Mouse (Mus musculus): ENCODE measurements around the gene Col27a1. TPM values are rescaled to one million over a fixed set of nuclear protein-coding genes. Genes with fewer than 3 reads are reported as not detected.

Gene Col27a1
- polyA plus RNA-seq, 1 experiment from 2014 or later = 2.2 TPM

DNA sequence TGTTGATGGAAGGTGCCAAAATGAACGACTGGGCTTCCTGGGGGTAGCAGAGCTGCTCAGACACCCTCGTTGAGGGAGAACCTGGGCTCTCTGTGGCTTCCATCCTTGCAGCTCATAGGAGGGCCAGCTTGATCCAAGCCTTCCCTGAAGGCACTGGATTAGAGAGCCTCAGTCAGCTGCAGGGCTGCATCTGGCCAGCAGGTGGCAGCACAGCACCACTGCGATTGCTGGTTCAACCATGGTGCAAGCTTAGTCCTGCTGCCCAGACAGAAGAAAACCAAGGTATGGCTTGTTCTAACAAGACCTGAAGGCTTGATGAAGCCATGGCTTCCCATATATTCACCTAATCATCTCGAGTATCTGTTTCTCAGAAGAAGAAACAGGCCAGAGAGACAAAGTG is 154.8 kb downstream of the Col27a1 start:
- no peak overlapping the region for H3K27ac ChIP-seq
- no peak overlapping the region for H3K9ac ChIP-seq
- no peaks in the 10 kb centered on the region for H3K9me3 ChIP-seq
- WGBS = 12% methylated on average over 4 of the region's 4 CpGs
- no peak overlapping the region for H3K4me3 ChIP-seq
- H3K36me3 ChIP-seq (replicated peaks) = no peaks in the 10 kb centered on the region
- no peaks in the 10 kb centered on the region for H3K4me1 ChIP-seq
- no peaks in the 10 kb centered on the region for H3K27me3 ChIP-seq (replicated peaks)
- H3K4me2 ChIP-seq = no peak overlapping the region
- peak; percentile 25 for ATAC-seq (replicated peaks)

DNA sequence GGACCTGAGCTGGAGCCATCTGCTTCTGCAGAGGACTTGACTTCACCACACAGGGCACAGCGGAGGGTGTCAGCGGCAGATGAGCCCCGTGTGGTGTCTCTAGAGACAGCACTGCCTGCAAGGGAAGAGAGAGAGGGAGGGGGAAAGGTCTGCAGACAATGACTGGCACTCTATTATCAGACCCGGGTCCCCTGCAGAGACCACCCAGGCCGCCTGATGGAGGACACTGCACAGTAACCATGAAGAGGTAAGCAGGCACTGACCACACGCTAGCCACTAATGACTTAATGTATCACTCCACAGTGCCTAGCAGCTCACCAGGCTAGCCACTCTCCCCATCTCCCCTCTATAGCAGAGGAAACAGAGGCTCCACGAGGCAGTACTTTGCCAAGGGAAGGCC is 157.1 kb downstream of the Col27a1 start:
- no peak overlapping the region for H3K4me3 ChIP-seq
- H3K9ac ChIP-seq = no peak overlapping the region

DNA sequence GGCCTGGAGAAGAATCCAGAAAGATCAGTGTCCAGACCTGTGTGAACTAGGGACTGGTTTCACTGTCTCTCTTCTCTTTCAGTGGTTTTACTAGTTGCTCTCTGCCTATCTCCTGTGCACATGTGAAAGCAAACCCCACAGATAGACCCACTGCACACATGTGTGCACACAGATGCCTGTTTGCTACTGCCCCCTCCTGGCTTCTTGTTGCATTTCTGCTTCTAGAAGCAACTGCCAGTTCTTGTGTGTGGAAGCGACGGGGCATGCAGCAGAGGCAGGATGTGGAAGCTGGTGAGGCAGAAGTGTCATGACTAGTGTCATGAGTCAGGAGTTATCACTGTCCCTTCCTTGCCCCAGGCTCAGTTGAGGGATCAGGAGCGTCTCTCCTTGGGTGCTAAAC is 158.1 kb downstream of the Col27a1 start:
- whole genome bisulfite sequencing = 69% methylated on average over 3 of the region's 3 CpGs
- Histone ChIP-seq H3K27me3 (replicated peaks) (no peaks in the 10 kb centered on the region), H3K9ac (no peak overlapping the region), H3K27ac (no peak overlapping the region), H3K4me2 (no peak overlapping the region), H3K4me1 (no peaks in the 10 kb centered on the region), H3K4me3 (no peak overlapping the region), H3K36me3 (replicated peaks) (no peaks in the 10 kb centered on the region), H3K9me3 (no peaks in the 10 kb centered on the region)
- ATAC-seq (replicated peaks) = no peak

More for the DNA sequence above, 157.1 kb downstream of the Col27a1 start:
- H3K27me3 ChIP-seq (replicated peaks) = no peaks in the 10 kb centered on the region
- H3K4me1 ChIP-seq = no peaks in the 10 kb centered on the region
- no peak overlapping the region for H3K4me2 ChIP-seq
- H3K9me3 ChIP-seq = no peaks in the 10 kb centered on the region
- ATAC-seq (replicated peaks) = no peak
- H3K36me3 ChIP-seq (replicated peaks) = no peaks in the 10 kb centered on the region
- 30% methylated on average over 7 of the region's 7 CpGs for WGBS
- H3K27ac ChIP-seq = no peak overlapping the region

DNA sequence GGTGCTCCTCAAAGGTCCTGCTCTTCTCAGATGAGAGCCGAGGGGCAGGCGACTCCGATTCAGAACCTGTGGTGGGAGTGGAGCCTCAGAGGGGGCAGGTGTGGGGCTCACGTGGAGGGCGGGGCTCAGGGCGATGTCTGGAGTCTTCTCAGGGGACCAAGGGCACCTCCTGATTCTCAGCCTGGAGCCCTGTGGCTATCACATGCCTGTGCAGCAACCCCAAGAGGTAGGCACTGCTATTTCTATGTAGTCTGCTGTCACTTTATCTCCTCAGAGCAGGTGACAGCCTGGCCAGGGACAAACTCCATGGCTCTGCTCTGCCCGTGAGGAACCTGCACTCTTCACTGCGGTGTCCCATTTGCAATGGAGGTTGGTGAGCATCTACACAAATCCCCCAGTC is 159.6 kb downstream of the Col27a1 start:
- WGBS = 92% methylated on average over 8 of the region's 8 CpGs

DNA sequence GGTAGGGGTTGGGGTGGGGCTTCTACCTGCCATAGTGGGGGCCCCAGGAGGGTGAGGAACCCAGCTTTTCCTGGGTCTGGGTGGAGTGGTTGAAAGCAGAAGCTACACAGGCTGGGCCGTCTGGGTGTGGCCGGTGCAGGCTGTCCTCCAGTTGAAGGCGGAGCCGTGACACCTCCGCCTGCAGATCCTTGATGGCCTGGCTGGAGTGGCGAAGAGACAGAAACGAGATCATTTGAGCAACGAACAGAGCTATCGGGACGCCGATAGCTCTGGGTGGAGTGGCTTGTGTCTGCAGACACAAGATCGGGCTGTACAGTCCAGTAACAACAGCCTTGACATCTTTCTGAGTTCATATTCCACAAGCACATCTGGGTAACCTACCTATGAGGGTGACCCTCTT is 160.5 kb downstream of the Col27a1 start:
- no peak overlapping the region for H3K27ac ChIP-seq
- no peaks in the 10 kb centered on the region for H3K4me1 ChIP-seq
- H3K9me3 ChIP-seq = no peaks in the 10 kb centered on the region
- H3K4me3 ChIP-seq = no peak overlapping the region
- H3K36me3 ChIP-seq (replicated peaks) = 0 out of 2 replicates have a peak, but pooled peaks cover 3% of the 10 kb centered on the region
- no peak for ATAC-seq (replicated peaks)
- H3K9ac ChIP-seq = no peak overlapping the region
- no peaks in the 10 kb centered on the region for H3K27me3 ChIP-seq (replicated peaks)
- H3K4me2 ChIP-seq = no peak overlapping the region
- WGBS = 89% methylated on average over 12 of the region's 12 CpGs

More for the DNA sequence above, 159.6 kb downstream of the Col27a1 start:
- H3K4me2 ChIP-seq = no peak overlapping the region
- ATAC-seq (replicated peaks) = no peak
- no peaks in the 10 kb centered on the region for H3K9me3 ChIP-seq
- H3K4me3 ChIP-seq = no peak overlapping the region
- H3K27me3 ChIP-seq (replicated peaks) = no peaks in the 10 kb centered on the region
- H3K9ac ChIP-seq = no peak overlapping the region
- no peaks in the 10 kb centered on the region for H3K4me1 ChIP-seq
- 0 out of 2 replicates have a peak, but pooled peaks cover 3% of the 10 kb centered on the region for H3K36me3 ChIP-seq (replicated peaks)
- H3K27ac ChIP-seq = no peak overlapping the region

DNA sequence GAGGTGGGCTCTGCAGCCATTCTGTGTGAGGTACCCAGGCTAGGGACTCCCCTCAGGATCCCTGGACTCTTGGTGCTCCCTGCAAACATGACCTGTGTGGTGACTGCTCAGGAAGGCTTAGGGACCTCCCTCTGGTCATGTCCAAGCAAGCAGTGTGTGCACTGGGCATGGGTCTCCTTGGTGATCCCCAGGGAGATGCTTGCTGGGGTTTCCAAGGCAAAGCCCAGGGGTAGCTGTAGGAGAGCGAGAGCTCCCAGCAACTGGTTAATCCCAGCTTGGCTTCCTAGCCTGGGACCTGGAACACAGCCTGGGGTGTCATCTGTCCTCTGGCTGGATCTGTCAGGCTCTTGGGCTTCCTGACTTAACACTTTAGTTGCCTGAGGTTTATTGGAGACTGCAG is 161.6 kb downstream of the Col27a1 start:
- ATAC-seq (replicated peaks) = peak; percentile 43
- Histone ChIP-seq H3K9ac (no peak overlapping the region), H3K4me2 (no peak overlapping the region), H3K4me1 (no peaks in the 10 kb centered on the region), H3K9me3 (no peaks in the 10 kb centered on the region), H3K27me3 (replicated peaks) (no peaks in the 10 kb centered on the region), H3K36me3 (replicated peaks) (0 out of 2 replicates have a peak, but pooled peaks cover 3% of the 10 kb centered on the region), H3K27ac (no peak overlapping the region), H3K4me3 (no peak overlapping the region)
- WGBS = 52% methylated on average over 1 of the region's 1 CpGs

DNA sequence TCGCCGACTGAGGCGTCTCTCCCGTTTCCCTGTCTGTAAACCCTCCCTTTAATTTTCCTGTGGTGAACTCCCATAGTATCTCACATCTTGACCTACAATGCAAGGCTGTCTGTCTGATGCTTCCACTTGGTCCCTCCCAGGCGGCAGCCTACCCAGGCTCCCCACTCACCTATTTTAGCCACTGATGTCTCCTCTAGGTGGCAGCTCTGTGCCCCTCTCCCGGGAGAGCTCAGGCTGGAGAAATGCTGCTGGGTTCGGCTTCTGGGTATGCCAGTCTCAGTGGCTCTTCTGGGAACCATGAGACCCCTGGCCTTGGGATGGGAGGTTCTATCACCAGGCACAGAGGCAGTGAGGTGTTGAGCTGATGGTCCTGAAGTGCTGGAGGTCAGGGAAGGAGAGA is 163.7 kb downstream of the Col27a1 start:
- H3K9me3 ChIP-seq = no peaks in the 10 kb centered on the region
- no peak overlapping the region for H3K27ac ChIP-seq
- WGBS = 64% methylated on average over 7 of the region's 7 CpGs
- H3K4me2 ChIP-seq = no peak overlapping the region
- H3K4me1 ChIP-seq = no peaks in the 10 kb centered on the region
- no peaks in the 10 kb centered on the region for H3K27me3 ChIP-seq (replicated peaks)
- 0 out of 2 replicates have a peak, but pooled peaks cover 3% of the 10 kb centered on the region for H3K36me3 ChIP-seq (replicated peaks)
- ATAC-seq (replicated peaks) = no peak
- no peak overlapping the region for H3K4me3 ChIP-seq
- no peak overlapping the region for H3K9ac ChIP-seq

DNA sequence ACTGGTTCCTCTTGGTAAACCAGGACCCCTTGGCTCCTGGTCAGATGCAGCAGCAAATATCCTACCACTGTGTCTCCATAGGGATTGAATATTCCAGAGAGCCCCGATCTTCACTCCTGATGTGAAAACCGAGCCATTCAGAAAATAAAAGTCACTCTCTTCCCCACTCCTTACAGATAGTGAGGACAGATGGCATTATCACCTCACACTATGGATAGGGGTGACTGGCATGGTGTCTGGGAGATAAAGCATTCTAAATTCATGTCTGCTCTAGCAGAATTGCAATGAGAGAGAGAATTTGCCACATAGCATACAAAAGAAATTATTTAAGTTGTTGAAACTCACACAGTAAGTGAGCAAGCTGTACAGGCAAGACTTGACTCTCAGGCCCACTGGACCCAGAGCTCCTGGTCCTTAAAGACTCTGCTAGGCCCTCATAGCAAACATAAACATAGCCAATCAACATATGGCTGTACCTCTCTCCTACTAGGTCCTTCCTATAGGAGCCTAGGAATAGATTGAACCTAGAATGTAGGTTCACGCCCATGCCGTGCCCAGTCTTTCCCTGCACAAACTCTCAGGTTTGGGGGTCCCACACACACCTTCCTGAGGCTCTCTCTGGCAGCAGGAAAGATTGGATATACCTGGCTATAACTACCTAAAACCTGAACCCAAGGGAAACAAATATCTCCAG is 169.0 kb downstream of the Col27a1 start:
- Histone ChIP-seq H3K27ac (no peak overlapping the region), H3K36me3 (replicated peaks) (0 out of 2 replicates have a peak, but pooled peaks cover 3% of the 10 kb centered on the region)
- no peak for ATAC-seq (replicated peaks)

DNA sequence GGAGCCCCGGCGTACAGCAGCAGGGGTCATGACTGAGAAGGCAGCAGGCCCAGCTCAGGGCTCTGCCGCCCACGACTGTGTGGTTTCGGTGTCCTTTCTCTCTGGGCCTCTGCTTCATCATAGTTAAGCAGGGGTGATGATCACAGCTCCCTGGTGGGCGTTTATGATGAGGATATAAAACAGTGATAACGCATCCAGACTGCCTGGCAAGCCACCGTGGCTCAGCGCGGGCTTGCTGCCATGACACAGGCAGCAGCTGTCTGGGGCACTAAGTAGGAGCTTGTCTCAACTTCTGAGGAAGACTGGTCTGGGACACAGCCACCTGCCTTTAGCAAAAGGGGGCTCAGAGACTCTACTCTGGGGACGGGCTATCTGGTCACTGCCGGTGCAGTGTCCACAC is 169.7 kb downstream of the Col27a1 start:
- ATAC-seq (replicated peaks) = no peak
- Histone ChIP-seq H3K27ac (no peak overlapping the region), H3K9ac (no peak overlapping the region), H3K4me3 (no peak overlapping the region), H3K9me3 (no peaks in the 10 kb centered on the region), H3K4me2 (no peak overlapping the region), H3K4me1 (peaks cover 5% of the 10 kb centered on the region; the same call in 1 of the 2 replicates), H3K36me3 (replicated peaks) (no peaks in the 10 kb centered on the region), H3K27me3 (replicated peaks) (no peaks in the 10 kb centered on the region)
- WGBS = 87% methylated on average over 12 of the region's 12 CpGs

More for the DNA sequence above, 169.0 kb downstream of the Col27a1 start:
- H3K4me2 ChIP-seq = no peak overlapping the region
- no peak overlapping the region for H3K9ac ChIP-seq
- 89% methylated on average over 4 of the region's 4 CpGs for WGBS
- H3K4me3 ChIP-seq = no peak overlapping the region
- H3K27me3 ChIP-seq (replicated peaks) = no peaks in the 10 kb centered on the region
- no peaks in the 10 kb centered on the region for H3K9me3 ChIP-seq
- H3K4me1 ChIP-seq = no peaks in the 10 kb centered on the region

DNA sequence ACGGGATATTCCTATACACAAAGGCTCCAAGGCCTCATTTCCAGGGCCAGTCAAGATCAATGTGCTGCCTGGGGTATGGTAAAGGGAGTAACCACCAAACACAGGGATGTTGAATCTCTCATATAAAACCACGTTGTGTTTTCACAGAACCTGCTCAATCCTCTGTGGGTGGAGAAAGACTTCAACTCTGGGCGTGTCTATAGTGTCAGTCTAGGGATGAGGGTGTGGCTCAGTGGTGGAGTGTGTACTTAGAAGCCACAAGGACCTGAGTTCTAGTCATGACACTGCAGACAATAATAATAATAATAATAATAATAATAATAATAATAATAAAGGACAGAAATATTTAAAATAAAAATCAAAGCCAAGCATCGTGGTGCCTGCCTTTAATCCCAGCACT is 170.5 kb downstream of the Col27a1 start:
- WGBS = 95% methylated on average over 4 of the region's 4 CpGs
- no peak overlapping the region for H3K27ac ChIP-seq
- no peak overlapping the region for H3K9ac ChIP-seq
- peaks cover 13% of the 10 kb centered on the region for H3K4me1 ChIP-seq
- H3K4me2 ChIP-seq = no peak overlapping the region
- H3K36me3 ChIP-seq (replicated peaks) = no peaks in the 10 kb centered on the region
- no peak for ATAC-seq (replicated peaks)
- no peaks in the 10 kb centered on the region for H3K9me3 ChIP-seq
- H3K4me3 ChIP-seq = no peak overlapping the region
- no peaks in the 10 kb centered on the region for H3K27me3 ChIP-seq (replicated peaks)

MicroRNA genes within 50 kb of the gene (microRNA counts, 519-probe panel; counts per million panel counts)
- microRNA mmu-miR-455 = 2,290 counts per million, percentile 34 among the panel's probes with 10 or more counts

Small RNA genes within 50 kb of the gene (microRNA-seq; reads per million reads assigned to microRNA genes)
- 229 reads per million, percentile 63 among the genes with 10 or more reads in this experiment for gene Mir455

Other genes starting within 250 kb of the Col27a1 start
- gene Zfp618, start 248.4 kb upstream of the Col27a1 start, polyA plus RNA-seq (2015; fragmentation: Nextera tagmentation; extraction: Ambion mirVana) = 37.6 and 38.6 TPM in 2 replicates
- 0.26 and 2.8 TPM in 2 replicates for gene Ambp, start 59.2 kb upstream of the Col27a1 start, polyA plus RNA-seq (2015; fragmentation: Nextera tagmentation; extraction: Ambion mirVana)
- gene Kif12, start 41.9 kb upstream of the Col27a1 start, polyA plus RNA-seq (2015; fragmentation: Nextera tagmentation; extraction: Ambion mirVana) = 0.06 and 0.14 TPM in 2 replicates
- gene Orm1, start 130.6 kb downstream of the Col27a1 start, polyA plus RNA-seq (2015; fragmentation: Nextera tagmentation; extraction: Ambion mirVana) = not detected in 2 replicates
- not detected in 2 replicates for gene Orm3, start 142.2 kb downstream of the Col27a1 start, polyA plus RNA-seq (2015; fragmentation: Nextera tagmentation; extraction: Ambion mirVana)
- not detected in 2 replicates for gene Orm2, start 148.4 kb downstream of the Col27a1 start, polyA plus RNA-seq (2015; fragmentation: Nextera tagmentation; extraction: Ambion mirVana)
- 7.0 and 7.7 TPM in 2 replicates for gene Akna, start 189.3 kb downstream of the Col27a1 start, polyA plus RNA-seq (2015; fragmentation: Nextera tagmentation; extraction: Ambion mirVana)

Measured in midbrain, embryonic 15.5 days (tissue).